Mouse (Mus musculus) c-Kit-positive CD71-positive TER-119-negative erythroid progenitor cells, embryonic 14.5 days (primary cell): ENCODE data around the gene Sergef.

ENCODE experiments used
- DNase-seq: peaks from one replicate; pipeline ENCODE4 v3.0.0-alpha.2; 2013; ENCODE audit warnings: low read depth

The Sergef gene

DNA sequence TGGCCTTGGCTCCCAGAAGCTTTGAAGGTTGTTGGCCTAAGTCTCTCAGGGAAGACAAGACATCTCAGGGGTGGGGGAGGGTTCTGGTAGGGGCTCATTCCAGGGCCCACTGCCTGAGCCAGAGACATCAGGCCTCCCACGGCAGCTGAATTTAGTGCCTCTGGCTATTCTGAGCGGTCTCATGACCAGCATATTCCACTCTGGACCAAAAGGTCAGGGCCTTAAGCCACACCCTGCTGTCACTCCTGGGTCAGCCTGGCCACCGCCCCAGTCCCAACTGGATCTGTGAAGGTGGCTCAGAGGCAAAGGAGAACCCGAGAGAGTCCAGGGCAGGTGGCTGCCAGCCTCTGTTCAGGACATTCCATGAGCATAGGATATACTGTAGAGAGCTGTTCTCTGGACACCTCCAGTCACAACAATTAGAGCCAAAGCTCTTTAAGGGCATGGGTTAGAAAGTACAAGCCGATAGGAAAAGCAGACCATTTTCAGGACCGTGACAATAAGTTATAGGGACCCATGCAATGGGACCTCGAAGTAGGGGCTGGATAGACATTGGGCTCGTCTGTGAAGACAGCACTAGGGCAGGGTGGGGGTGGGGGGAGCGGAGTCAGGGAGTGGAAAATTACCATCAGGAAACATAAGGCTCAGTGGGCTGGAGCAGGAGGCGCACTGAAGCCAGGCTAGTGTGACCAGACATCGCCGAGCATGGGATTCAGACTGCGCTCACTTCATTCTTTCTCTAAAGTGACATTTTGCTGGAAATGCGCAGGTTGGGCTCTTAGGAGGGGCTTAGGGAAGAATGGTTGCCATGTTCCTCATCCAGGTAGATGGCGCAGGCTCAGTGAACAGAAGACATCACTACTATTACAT is 235.8 kb downstream of the Sergef start:
- no peak for DNase-seq

GRCm38 (mm10) chr7:46401371-46402180 is 238.0 kb downstream of the Sergef start:
- no peak for DNase-seq

GRCm38 (mm10) chr7:46400346-46400745 is 239.3 kb downstream of the Sergef start:
- no peak for DNase-seq

DNA sequence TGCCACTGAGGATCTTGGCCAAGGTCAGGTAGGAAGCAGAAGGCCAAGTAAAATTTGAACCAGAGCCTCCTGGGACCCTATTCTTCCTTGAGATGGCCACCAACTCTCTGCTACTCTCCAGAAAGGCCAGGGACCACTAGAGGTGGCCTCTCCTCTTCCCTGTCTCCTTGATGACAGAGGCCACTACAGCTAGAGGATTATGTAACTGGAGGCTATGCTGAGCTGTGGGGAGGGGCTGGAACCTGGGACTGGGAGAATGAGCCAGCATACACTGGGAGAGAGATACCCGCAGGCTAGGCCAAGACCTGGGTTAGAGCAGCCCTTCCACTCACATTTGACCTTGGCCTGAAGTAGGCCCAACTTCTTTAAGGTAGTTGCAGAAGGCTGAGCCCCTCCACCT is 239.9 kb downstream of the Sergef start:
- no peak for DNase-seq

- no peak for DNase-seq
Measured at GRCm38 (mm10) chr7:46398612-46399011, 241.0 kb downstream of the Sergef start.

DNA sequence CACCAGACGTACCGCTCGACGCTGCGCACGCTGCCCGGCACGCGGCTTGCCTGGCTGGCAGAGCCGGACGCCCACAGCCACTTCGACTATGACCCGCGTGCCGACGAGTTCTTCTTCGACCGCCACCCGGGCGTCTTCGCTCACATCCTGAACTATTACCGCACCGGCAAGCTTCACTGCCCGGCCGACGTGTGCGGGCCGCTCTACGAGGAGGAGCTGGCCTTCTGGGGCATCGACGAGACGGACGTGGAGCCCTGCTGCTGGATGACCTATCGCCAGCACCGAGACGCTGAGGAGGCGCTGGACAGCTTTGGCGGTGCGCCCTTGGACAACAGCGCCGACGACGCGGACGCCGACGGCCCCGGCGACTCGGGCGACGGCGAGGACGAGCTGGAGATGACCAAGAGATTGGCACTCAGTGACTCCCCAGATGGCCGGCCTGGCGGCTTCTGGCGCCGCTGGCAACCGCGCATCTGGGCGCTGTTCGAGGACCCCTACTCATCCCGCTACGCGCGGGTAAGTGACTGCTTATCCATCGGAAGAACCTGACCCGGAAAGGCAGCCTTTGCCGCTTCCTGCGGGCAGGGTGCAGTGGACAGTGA is 241.8 kb downstream of the Sergef start:
- DNase-seq, result no peak

- DNase-seq, result no peak
Measured at GRCm38 (mm10) chr7:46396928-46397731, 242.5 kb downstream of the Sergef start.

- peak; percentile 37 for DNase-seq
Measured at GRCm38 (mm10) chr7:46396231-46396927, 243.2 kb downstream of the Sergef start, which contains the start of gene Kcnc1. Kcnc1 (plus strand) TSS chr7:46396497.

DNA sequence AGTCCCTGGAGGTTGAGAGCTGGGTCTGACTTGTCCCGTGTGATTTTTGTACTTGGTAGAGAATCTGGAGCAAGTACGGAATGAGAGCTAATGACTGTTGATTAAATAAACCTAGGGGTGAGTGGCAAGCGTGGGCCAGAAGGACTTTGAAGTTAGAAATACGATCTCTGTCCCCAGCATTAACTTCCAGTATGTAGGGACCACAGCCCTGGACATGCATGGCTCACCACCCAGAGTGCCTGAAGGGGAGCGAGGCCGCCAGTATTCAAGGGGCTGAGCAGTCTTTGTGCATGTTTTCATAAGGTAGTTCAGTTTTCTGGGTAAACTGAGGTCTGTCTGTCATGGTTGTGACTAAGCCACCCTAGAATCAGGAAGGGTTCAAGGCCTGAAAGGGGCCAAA is 244.0 kb downstream of the Sergef start:
- DNase-seq, result no peak

DNA sequence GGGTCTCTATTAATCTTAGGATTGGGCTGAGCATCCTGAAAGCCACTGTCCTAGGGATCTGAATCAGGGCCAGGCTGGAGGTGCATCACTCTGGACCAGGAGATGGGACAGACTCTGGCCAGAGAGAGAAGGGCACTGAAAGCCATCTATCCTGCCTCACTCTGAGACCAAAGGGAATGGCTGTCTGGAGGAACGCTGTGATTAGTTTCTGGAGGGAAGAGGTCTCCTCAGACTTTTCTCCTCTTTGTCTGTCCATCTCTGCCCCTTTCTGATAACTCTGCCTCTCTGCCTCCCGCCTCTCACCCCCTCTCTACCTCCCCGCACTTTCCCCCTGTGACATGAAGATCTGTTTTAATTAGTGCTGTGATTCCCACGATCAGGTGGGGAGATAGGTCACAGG is 244.7 kb downstream of the Sergef start:
- no peak for DNase-seq

GRCm38 (mm10) chr7:46393718-46394511 is 245.7 kb downstream of the Sergef start:
- no peak for DNase-seq
